Mouse (Mus musculus) neural tube, embryonic 13.5 days (tissue): ENCODE results near the gene Ostm1. TPM values are rescaled to one million over a fixed set of nuclear protein-coding genes. Genes with fewer than 3 reads are reported as not detected.

Source experiments
- ATAC-seq: fragments of 200-750 bp; cut with Nextera tagmentation; 2 replicates; pipeline ENCODE4 v1.8.0; 2017; ENCODE audit warnings: low read depth, mild to moderate bottlenecking, moderate TSS enrichment, moderate library complexity
- H3K27ac ChIP-seq: fragments of 300-500 bp; sonication (generic); replicated peaks from 2 replicates; pipeline ENCODE4 v1.5.1; 2015; ENCODE audit warnings: moderate library complexity, mild to moderate bottlenecking, inconsistent platforms
- H3K27me3 ChIP-seq: fragments of 300-500 bp; sonication (generic); 2 replicates; pipeline ENCODE4 v1.6.1; 2015; ENCODE audit warnings: mild to moderate bottlenecking, inconsistent platforms
- H3K36me3 ChIP-seq: fragments of 300-500 bp; sonication (generic); 2 replicates; pipeline ENCODE4 v1.6.1; 2015; ENCODE audit warnings: mild to moderate bottlenecking, inconsistent platforms
- H3K4me1 ChIP-seq: fragments of 300-500 bp; sonication (generic); replicated peaks from 2 replicates; pipeline ENCODE4 v1.6.1; 2015; ENCODE audit warnings: inconsistent platforms
- H3K4me2 ChIP-seq: fragments of 300-500 bp; sonication (generic); 2 replicates; pipeline ENCODE4 v1.6.1; 2015; ENCODE audit warnings: inconsistent platforms, mild to moderate bottlenecking, moderate library complexity
- H3K4me3 ChIP-seq: fragments of 300-500 bp; sonication (generic); 2 replicates; pipeline ENCODE4 v1.5.1; 2015; ENCODE audit warnings: mild to moderate bottlenecking, inconsistent platforms
- H3K9ac ChIP-seq: fragments of 300-500 bp; sonication (generic); 2 replicates; pipeline ENCODE4 v1.6.1; 2015; ENCODE audit warnings: moderate library complexity, mild to moderate bottlenecking, inconsistent platforms
- H3K9me3 ChIP-seq: fragments of 300-500 bp; sonication (generic); 2 replicates; pipeline ENCODE4 v1.6.1; 2016; ENCODE audit warnings: inconsistent platforms
- WGBS: fragments of 180-500 bp; shearing (Covaris S2); methylation state at CpG from one replicate; pipeline ENCODE4 v1.1.7; 2015; 5-methylcytosine and 5-hydroxymethylcytosine counted together
- polyA plus RNA-seq: library from polyadenylated mRNA; unstranded; fragments of >200 nt; fragmentation: Nextera tagmentation; extraction: Ambion mirVana; gene quantifications from 2 replicates; pipeline ENCODE4 v1.2.1, GENCODE M21; 2015

The Ostm1 gene
- polyA plus RNA-seq, 1 experiment from 2014 or later, result 29.0 TPM

DNA sequence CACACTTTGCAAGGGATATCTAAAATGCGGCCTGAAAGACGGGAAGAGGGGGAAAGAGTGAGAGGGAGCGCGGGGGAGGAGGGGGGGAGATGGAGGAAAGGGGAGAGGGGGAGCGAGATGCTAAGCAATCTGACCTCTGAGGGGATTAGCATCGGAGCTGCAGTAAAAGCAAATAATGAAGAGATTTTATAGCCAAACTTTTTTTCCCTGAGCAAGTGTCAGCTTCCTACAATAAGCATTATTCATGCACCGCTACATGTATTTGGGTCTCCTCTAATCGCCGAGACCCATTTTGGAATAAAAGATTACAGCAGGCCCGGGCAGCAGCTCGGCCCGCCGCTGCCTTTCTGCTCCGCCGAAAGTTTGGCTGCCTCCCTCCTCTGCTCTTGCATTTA is 5.3 kb upstream of the Ostm1 start:
- 0% methylated on average over 15 of the region's 15 CpGs for WGBS
- Histone ChIP-seq H3K4me3 (no peak overlapping the region), H3K4me2 (no peak overlapping the region), H3K27me3 (peaks cover 100% of the 10 kb centered on the region), H3K9me3 (no peaks in the 10 kb centered on the region), H3K27ac (no peak overlapping the region), H3K9ac (no peak overlapping the region), H3K4me1 (peaks cover 20% of the 10 kb centered on the region), H3K36me3 (no peaks in the 10 kb centered on the region)
- no peak for ATAC-seq

DNA sequence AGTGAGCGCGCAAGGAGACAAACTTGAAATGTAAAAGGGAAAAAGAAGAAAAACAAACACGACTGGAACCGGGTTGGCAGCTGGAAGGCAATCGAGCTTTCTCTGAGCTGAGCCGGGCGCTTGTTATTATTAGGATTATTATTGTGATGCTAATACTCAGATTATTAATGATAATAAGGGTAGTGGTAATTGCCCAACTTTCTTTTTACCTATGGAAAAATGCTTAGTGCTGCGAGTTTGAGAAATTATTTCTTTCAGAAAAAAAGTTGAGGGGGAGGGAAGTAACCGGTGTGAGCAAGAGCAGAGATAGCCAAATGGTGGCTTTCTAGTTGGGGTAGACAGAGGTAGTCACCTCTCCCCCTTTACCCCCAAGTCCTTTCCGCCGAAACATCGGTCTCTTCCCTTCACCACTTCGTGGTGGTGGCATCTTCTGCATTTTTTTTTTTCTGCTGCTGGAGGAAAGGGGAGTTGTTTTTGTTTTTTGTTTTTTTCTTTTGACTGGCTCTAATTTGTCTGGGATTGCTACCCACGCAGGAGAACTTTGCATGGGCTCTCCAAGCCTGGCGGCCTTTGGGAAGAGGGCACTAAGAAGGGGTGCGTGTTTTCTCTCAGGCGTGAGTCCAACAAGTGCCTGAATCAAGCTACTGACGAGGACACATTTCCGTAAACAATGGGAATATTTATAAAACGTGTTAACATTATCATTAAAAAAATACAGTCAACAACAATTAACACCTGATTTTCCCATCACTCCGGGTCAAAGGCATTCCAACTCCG is 4.7 kb upstream of the Ostm1 start:
- Histone ChIP-seq H3K9ac (no peak overlapping the region), H3K4me1 (peaks cover 26% of the 10 kb centered on the region), H3K27ac (no peak overlapping the region), H3K4me3 (no peak overlapping the region), H3K4me2 (no peak overlapping the region), H3K36me3 (no peaks in the 10 kb centered on the region), H3K27me3 (peaks cover 100% of the 10 kb centered on the region), H3K9me3 (no peaks in the 10 kb centered on the region)
- WGBS, result 1% methylated on average over 22 of the region's 22 CpGs
- no peak for ATAC-seq

- H3K9me3 ChIP-seq, result no peaks in the 10 kb centered on the region
- H3K9ac ChIP-seq, result no peak overlapping the region
- no peak overlapping the region for H3K4me3 ChIP-seq
- H3K27ac ChIP-seq, result no peak overlapping the region
- peaks cover 100% of the 10 kb centered on the region for H3K27me3 ChIP-seq
- H3K36me3 ChIP-seq, result no peaks in the 10 kb centered on the region
- H3K4me1 ChIP-seq, result peaks cover 33% of the 10 kb centered on the region
- no peak overlapping the region for H3K4me2 ChIP-seq
- no peak for ATAC-seq
- WGBS, result under 1% methylated on average over 41 of the region's 41 CpGs
Measured at GRCm38 (mm10) chr10:42579475-42580130, 4.0 kb upstream of the Ostm1 start.

DNA sequence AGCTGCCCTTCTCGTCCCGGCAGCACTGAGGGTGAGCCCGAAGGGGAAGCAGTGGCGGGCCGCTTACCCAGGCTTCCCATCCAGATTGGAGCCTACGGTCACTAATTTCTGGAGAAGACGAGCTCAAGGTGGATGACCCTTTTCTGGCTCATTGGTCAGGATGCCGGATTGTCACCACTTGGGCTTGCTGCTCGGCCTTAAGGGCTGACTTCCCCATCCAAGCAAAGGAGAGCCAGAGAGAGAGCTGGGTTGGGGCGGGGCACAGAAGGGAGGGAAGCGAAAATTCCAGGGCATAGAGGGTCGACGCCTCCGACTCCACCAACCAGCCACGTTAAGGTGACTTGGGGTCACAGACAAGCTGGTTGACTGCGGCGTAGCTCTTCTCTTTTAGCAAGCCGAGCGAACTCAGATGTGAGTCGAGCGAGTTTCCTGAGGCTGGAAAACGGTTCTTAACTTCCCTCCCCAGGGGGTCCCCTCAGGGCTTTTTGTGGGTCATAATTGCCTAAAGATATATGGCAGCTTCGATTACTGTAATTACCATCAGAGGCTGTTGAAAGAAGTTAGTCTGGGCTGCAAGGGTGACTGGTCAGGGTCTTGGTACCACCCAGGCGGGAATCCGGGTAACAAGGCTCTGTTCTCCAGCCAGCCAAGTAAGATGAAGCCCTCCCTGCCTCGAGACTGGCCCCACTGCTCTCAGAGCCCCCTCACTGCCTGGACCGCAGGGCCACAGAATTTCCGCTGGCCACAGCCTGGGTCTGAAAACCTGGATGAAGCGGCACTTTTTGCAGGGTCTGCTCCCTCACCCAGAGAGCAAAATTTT is 3.3 kb upstream of the Ostm1 start:
- H3K9ac ChIP-seq, result no peak overlapping the region
- peaks cover 100% of the 10 kb centered on the region for H3K27me3 ChIP-seq
- H3K27ac ChIP-seq, result no peak overlapping the region
- no peak for ATAC-seq
- under 1% methylated on average over 29 of the region's 29 CpGs for WGBS
- no peak overlapping the region for H3K4me3 ChIP-seq
- no peaks in the 10 kb centered on the region for H3K9me3 ChIP-seq
- H3K36me3 ChIP-seq, result no peaks in the 10 kb centered on the region
- H3K4me2 ChIP-seq, result no peak overlapping the region
- peaks cover 35% of the 10 kb centered on the region for H3K4me1 ChIP-seq

DNA sequence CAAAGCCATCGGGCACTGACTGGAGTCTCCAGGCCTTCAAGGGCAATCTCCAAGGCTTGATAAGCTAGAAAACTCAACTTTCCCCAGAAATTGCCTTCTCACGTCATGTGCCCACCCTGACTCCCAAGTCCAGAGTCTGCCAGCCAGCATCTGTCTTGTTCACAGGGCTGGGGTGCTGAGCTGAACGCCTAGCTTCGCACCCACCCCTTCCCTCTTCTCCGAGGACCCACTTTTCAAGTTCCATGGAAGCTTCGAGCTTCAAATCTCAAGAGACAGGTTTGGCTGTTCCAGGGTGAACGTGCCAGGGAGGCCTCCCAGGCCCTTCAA is 2.7 kb upstream of the Ostm1 start:
- Histone ChIP-seq H3K9me3 (no peaks in the 10 kb centered on the region), H3K4me2 (no peak overlapping the region), H3K9ac (no peak overlapping the region), H3K4me3 (no peak overlapping the region), H3K27ac (no peak overlapping the region), H3K36me3 (no peaks in the 10 kb centered on the region), H3K27me3 (peaks cover 100% of the 10 kb centered on the region), H3K4me1 (peaks cover 35% of the 10 kb centered on the region)
- WGBS, result 2% methylated on average over 7 of the region's 7 CpGs
- ATAC-seq, result no peak

GRCm38 (mm10) chr10:42581694-42582565 is 1.7 kb upstream of the Ostm1 start:
- Histone ChIP-seq H3K9ac (no peak overlapping the region), H3K4me3 (no peak overlapping the region), H3K27me3 (peaks cover 100% of the 10 kb centered on the region), H3K4me1 (peaks cover 35% of the 10 kb centered on the region), H3K27ac (no peak overlapping the region), H3K4me2 (no peak overlapping the region), H3K36me3 (no peaks in the 10 kb centered on the region), H3K9me3 (no peaks in the 10 kb centered on the region)
- WGBS, result under 1% methylated on average over 42 of the region's 45 CpGs
- no peak for ATAC-seq

GRCm38 (mm10) chr10:42582566-42583110 is 984 bp upstream of the Ostm1 start:
- peaks cover 100% of the 10 kb centered on the region for H3K27me3 ChIP-seq
- no peaks in the 10 kb centered on the region for H3K9me3 ChIP-seq
- H3K4me1 ChIP-seq, result peaks cover 35% of the 10 kb centered on the region
- H3K4me3 ChIP-seq, result no peak overlapping the region
- ATAC-seq, result no peak
- WGBS, result under 1% methylated on average over 44 of the region's 44 CpGs
- no peak overlapping the region; the same call in 1 of the 2 replicates for H3K4me2 ChIP-seq
- no peak overlapping the region for H3K27ac ChIP-seq
- no peaks in the 10 kb centered on the region for H3K36me3 ChIP-seq
- no peak overlapping the region for H3K9ac ChIP-seq

DNA sequence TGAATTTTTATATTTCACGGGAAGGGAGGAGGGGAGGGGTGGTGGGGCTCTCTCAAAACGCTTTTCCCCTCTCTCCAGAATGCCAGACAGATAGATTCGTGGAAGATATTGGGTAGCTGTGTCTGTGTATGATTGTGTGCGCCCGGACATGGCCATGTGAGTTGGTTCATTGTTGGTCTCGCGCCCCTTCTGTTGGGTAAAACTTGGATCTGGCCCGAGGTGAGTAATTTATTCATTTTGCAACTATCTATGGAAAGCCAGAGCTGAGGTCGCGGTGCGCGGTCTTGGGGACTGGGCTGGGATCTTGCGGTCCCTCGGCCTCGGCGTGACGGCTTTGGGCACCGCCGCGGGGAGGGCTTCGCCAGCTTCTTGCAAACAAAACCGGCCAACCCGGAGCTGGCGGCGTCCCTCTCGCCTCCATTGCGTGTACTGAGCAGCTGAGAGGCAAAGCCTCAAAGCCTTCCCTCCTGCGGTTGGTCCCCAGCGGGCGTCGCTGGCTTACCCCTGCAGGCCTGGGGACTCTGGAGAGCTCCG is 347 bp downstream of the Ostm1 start:
- Histone ChIP-seq H3K27ac (no peak overlapping the region), H3K9ac (no peak overlapping the region), H3K4me2 (peak overlapping the region; percentile 38), H3K36me3 (no peaks in the 10 kb centered on the region), H3K4me1 (peaks cover 35% of the 10 kb centered on the region), H3K9me3 (no peaks in the 10 kb centered on the region), H3K27me3 (peaks cover 99% of the 10 kb centered on the region), H3K4me3 (no peak overlapping the region)
- no peak for ATAC-seq
- WGBS, result under 1% methylated on average over 32 of the region's 32 CpGs

DNA sequence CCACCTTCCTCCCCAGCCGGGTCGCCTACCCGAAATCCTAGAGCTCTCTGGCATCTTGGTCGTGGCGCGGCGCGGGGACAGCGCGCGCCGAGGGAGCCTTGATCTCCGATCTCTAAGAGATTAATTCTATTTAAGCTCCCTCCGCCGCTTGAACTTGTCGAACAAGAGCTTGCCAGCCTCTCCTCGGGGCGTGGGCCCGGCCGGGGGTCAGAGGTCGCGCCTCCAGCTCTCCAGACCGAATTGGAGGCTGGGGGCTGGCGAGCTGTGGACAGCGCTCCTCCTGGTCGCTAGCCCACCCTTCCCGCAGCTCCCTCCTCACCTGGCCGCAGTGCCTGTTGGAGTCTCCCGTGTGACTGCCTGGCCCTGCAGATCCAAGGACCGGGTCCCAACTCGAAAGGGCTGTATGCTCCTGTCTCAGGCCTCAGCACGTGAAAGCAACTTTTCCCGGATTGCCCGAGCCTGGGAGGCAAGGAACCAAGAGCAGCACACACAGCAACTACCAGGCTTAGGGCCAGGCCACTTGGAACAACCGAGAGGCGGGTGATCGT is 888 bp downstream of the Ostm1 start:
- H3K36me3 ChIP-seq, result no peaks in the 10 kb centered on the region
- no peaks in the 10 kb centered on the region for H3K9me3 ChIP-seq
- no peak overlapping the region for H3K27ac ChIP-seq
- H3K4me3 ChIP-seq, result no peak overlapping the region
- ATAC-seq, result no peak
- no peak overlapping the region for H3K4me2 ChIP-seq
- no peak overlapping the region for H3K9ac ChIP-seq
- WGBS, result under 1% methylated on average over 37 of the region's 37 CpGs
- peaks cover 31% of the 10 kb centered on the region for H3K4me1 ChIP-seq
- peaks cover 99% of the 10 kb centered on the region for H3K27me3 ChIP-seq

GRCm38 (mm10) chr10:42585156-42585555 is 1.5 kb downstream of the Ostm1 start:
- Histone ChIP-seq H3K4me2 (no peak overlapping the region), H3K4me3 (no peak overlapping the region), H3K4me1 (peaks cover 25% of the 10 kb centered on the region), H3K36me3 (no peaks in the 10 kb centered on the region), H3K27me3 (peaks cover 99% of the 10 kb centered on the region), H3K9me3 (no peaks in the 10 kb centered on the region), H3K27ac (no peak overlapping the region), H3K9ac (no peak overlapping the region)
- no peak for ATAC-seq
- 1% methylated on average over 8 of the region's 8 CpGs for WGBS
